Mouse (Mus musculus): ENCODE measurements around the gene Grk5. TPM values are rescaled to one million over a fixed set of nuclear protein-coding genes. Genes with fewer than 3 reads are reported as not detected.

Gene Grk5
- polyA plus RNA-seq (2015; fragmentation: Nextera tagmentation; extraction: Ambion mirVana) = 1.7 and 2.2 TPM in 2 replicates

DNA sequence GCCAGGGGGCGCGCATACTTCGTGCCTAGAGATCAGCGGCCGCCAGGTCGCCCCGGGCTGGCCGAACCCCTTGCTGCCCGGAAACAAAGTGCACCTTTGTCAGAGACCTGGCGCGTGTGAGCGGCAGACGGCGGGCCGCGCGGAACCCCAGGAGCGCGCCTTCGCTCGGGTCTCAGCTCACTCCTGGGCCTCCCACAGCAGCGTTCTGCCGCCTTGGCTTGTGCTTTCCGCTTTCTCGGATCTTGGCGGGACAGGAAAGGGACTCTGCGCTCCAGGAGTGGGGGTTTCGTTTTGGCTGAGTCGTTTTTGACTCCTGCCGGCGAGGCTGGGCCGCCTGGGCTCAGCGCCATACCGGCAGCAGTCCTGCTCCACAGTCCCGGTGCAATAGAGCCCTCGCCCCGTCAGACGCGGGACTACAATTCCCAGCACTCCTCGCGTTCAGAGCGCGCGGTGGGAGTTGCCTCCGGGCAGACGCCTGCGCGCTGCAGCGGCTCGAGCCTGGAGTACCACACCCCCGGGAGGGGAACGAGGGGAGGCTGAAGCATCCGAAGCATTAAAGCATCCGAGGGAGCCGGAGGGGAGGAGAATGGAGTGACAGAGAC lies at the start of gene Grk5:
TSS of gene Grk5 (plus strand) at position 36 of the 602 bp plus-strand sequence.

GRCm38 (mm10) chr19:60860868-60861700 lies 28.5 kb upstream of the Grk5 start, which contains the start of gene Sfxn4:
Sfxn4 (minus strand) TSS chr19:60861479.

GRCm38 (mm10) chr19:60874064-60874694 lies 15.4 kb upstream of the Grk5 start, which contains the start of gene Prdx3:
Prdx3 (minus strand) TSS chr19:60874556.

GRCm38 (mm10) chr19:61140342-61141206 lies 251.0 kb downstream of the Grk5 start, which contains the start of gene Zfp950:
Zfp950 (minus strand) TSS chr19:61140840.

Other genes starting within 250 kb of the Grk5 start
- gene Nanos1, start 133.8 kb upstream of the Grk5 start, polyA plus RNA-seq (2015; fragmentation: Nextera tagmentation; extraction: Ambion mirVana) = 2.2 and 2.7 TPM in 2 replicates
- gene Eif3a, start 99.1 kb upstream of the Grk5 start, polyA plus RNA-seq (2015; fragmentation: Nextera tagmentation; extraction: Ambion mirVana) = 47.5 and 69.9 TPM in 2 replicates
- gene Fam45a, start 78.2 kb upstream of the Grk5 start, polyA plus RNA-seq (2015; fragmentation: Nextera tagmentation; extraction: Ambion mirVana) = 30.1 and 36.1 TPM in 2 replicates
- 11.1 and 11.4 TPM in 2 replicates for gene Sfxn4, start 28.3 kb upstream of the Grk5 start, polyA plus RNA-seq (2015; fragmentation: Nextera tagmentation; extraction: Ambion mirVana)
- 580 and 1,043 TPM in 2 replicates for gene Prdx3, start 15.2 kb upstream of the Grk5 start, polyA plus RNA-seq (2015; fragmentation: Nextera tagmentation; extraction: Ambion mirVana)

Data from adrenal gland, postnatal 0 days (tissue).